Mouse (Mus musculus) layer of hippocampus, adult 9-10 months (tissue): ENCODE measurements around the gene Eef1a1.
"Not testable (repeated sequence)": the region's sequence is repeated elsewhere in the genome, so short reads cannot be mapped to it uniquely, and the experiment has no call there.

Experiments
- DNase-seq: peaks from one replicate; pipeline ENCODE4 v3.0.0; 2022; ENCODE audit warnings: low spot score

The Eef1a1 gene

GRCm38 (mm10) chr9:78488890-78489420 is at the start of gene Eef1a1:
Gene Eef1a1, minus strand, starts transcription at chr9:78489151.
- no peak for DNase-seq

- no peak for DNase-seq
Observed at GRCm38 (mm10) chr9:78538421-78538820, 49.5 kb upstream of the Eef1a1 start.

- no peak for DNase-seq
Observed at GRCm38 (mm10) chr9:78537154-78537873, 48.4 kb upstream of the Eef1a1 start.

GRCm38 (mm10) chr9:78534606-78535005 is 45.7 kb upstream of the Eef1a1 start:
- no peak for DNase-seq

- DNase-seq, result no peak
Observed at GRCm38 (mm10) chr9:78533296-78533935, 44.5 kb upstream of the Eef1a1 start.

GRCm38 (mm10) chr9:78532341-78532819 is 43.4 kb upstream of the Eef1a1 start:
- DNase-seq, result no peak

GRCm38 (mm10) chr9:78531816-78532215 is 42.9 kb upstream of the Eef1a1 start:
- DNase-seq, result no peak

GRCm38 (mm10) chr9:78527767-78528381 is 38.9 kb upstream of the Eef1a1 start:
- peak; percentile 75 for DNase-seq

GRCm38 (mm10) chr9:78527301-78527761 is 38.4 kb upstream of the Eef1a1 start:
- no peak for DNase-seq

- no peak for DNase-seq
Observed at GRCm38 (mm10) chr9:78526206-78526605, 37.3 kb upstream of the Eef1a1 start.

- no peak for DNase-seq
Observed at GRCm38 (mm10) chr9:78525451-78526135, 36.6 kb upstream of the Eef1a1 start.

- no peak for DNase-seq
Observed at GRCm38 (mm10) chr9:78521689-78522088, 32.7 kb upstream of the Eef1a1 start.

GRCm38 (mm10) chr9:78520780-78521601 is 32.0 kb upstream of the Eef1a1 start:
- no peak for DNase-seq

GRCm38 (mm10) chr9:78520127-78520779 is 31.3 kb upstream of the Eef1a1 start:
- DNase-seq, result no peak

GRCm38 (mm10) chr9:78517237-78517636 is 28.3 kb upstream of the Eef1a1 start:
- DNase-seq, result not testable (repeated sequence)

GRCm38 (mm10) chr9:78516125-78516524 is 27.2 kb upstream of the Eef1a1 start:
- no peak for DNase-seq

GRCm38 (mm10) chr9:78514681-78515080 is 25.7 kb upstream of the Eef1a1 start:
- DNase-seq, result no peak

GRCm38 (mm10) chr9:78513776-78514500 is 25.0 kb upstream of the Eef1a1 start:
- no peak for DNase-seq

- no peak for DNase-seq
Observed at GRCm38 (mm10) chr9:78511705-78512104, 22.8 kb upstream of the Eef1a1 start.
